Mouse (Mus musculus): ENCODE measurements around the gene Fndc9. TPM values are rescaled to one million over a fixed set of nuclear protein-coding genes. Genes with fewer than 3 reads are reported as not detected.

Gene Fndc9
- polyA plus RNA-seq, 1 experiment from 2014 or later, result not detected

DNA sequence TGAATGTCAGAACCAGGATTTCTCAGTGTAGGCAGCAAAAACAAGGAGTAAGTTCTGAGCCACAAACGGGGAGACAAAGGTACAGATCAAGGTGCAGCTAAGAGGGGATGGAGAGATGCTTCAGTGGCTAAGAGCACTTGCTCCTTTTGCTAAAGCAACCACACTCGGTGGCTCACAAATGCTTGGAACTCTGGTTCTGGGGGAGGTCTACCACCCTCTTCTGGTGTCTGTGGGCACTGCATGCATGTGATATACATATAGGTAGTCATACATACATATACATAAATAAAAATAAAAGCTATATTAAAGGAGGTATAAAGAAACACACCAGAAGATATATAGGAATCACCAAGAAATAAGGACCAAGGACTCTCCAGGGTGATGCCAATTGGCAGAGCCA is 11.8 kb upstream of the Fndc9 start:
- no peak overlapping the region for H3K9ac ChIP-seq (ENCODE audit: low read depth, low read length)
- H3K9me3 ChIP-seq (ENCODE audit: control insufficient read depth, low read length), result no peaks in the 10 kb centered on the region
- no peak overlapping the region for H3K27ac ChIP-seq (ENCODE audit: low read depth, low read length)
- 78% methylated on average over 2 of the region's 2 CpGs for WGBS
- no peak overlapping the region for H3K4me2 ChIP-seq (replicated peaks; ENCODE audit: low read depth, low read length)
- H3K4me1 ChIP-seq (ENCODE audit: control insufficient read depth, insufficient read depth, low read length), result no peaks in the 10 kb centered on the region
- no peaks in the 10 kb centered on the region for H3K27me3 ChIP-seq (ENCODE audit: control insufficient read depth, insufficient read depth, low read length)
- H3K36me3 ChIP-seq (ENCODE audit: control insufficient read depth, insufficient read depth, low read length), result no peaks in the 10 kb centered on the region
- no peak for ATAC-seq (ENCODE audit: low FRiP score, low TSS enrichment)
- H3K4me3 ChIP-seq (ENCODE audit: low read length), result no peak overlapping the region

DNA sequence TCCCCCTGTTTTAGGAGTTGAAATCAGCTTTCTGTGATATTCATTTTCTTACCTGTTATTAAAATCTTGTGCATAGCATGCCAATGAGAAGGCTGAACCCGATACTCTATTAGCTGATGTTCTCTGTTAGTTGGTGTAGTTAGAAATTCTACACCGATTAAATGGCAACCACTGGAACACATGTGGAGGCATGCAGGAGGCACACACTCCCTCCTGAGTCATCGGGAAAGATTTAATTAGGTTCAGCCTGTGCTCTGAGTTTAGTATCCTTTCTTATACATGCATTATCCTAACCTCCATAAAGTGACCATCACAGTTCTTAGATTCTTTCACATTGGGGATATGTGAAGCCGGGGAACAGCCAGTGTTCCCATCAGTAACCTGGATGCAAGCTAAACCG is 10.0 kb upstream of the Fndc9 start:
- Histone ChIP-seq H3K36me3 (ENCODE audit: control insufficient read depth, insufficient read depth, low read length) (no peaks in the 10 kb centered on the region), H3K27ac (ENCODE audit: low read depth, low read length) (no peak overlapping the region), H3K4me3 (ENCODE audit: low read length) (no peak overlapping the region), H3K9me3 (ENCODE audit: control insufficient read depth, low read length) (no peaks in the 10 kb centered on the region), H3K27me3 (ENCODE audit: control insufficient read depth, insufficient read depth, low read length) (no peaks in the 10 kb centered on the region), H3K9ac (ENCODE audit: low read depth, low read length) (no peak overlapping the region), H3K4me2 (replicated peaks; ENCODE audit: low read depth, low read length) (no peak overlapping the region), H3K4me1 (ENCODE audit: control insufficient read depth, insufficient read depth, low read length) (no peaks in the 10 kb centered on the region)
- no peak for ATAC-seq (ENCODE audit: low FRiP score, low TSS enrichment)
- 81% methylated on average over 5 of the region's 5 CpGs for WGBS

- no peaks in the 10 kb centered on the region for H3K36me3 ChIP-seq (ENCODE audit: control insufficient read depth, insufficient read depth, low read length)
- no peak overlapping the region for H3K9ac ChIP-seq (ENCODE audit: low read depth, low read length)
- no peaks in the 10 kb centered on the region for H3K27me3 ChIP-seq (ENCODE audit: control insufficient read depth, insufficient read depth, low read length)
- WGBS, result 76% methylated on average over 6 of the region's 6 CpGs
- no peaks in the 10 kb centered on the region for H3K4me1 ChIP-seq (ENCODE audit: control insufficient read depth, insufficient read depth, low read length)
- H3K27ac ChIP-seq (ENCODE audit: low read depth, low read length), result no peak overlapping the region
- no peaks in the 10 kb centered on the region for H3K9me3 ChIP-seq (ENCODE audit: control insufficient read depth, low read length)
- no peak overlapping the region for H3K4me2 ChIP-seq (replicated peaks; ENCODE audit: low read depth, low read length)
- no peak for ATAC-seq (ENCODE audit: low FRiP score, low TSS enrichment)
- H3K4me3 ChIP-seq (ENCODE audit: low read length), result no peak overlapping the region
These were observed 5.1 kb upstream of the Fndc9 start for GRCm38 (mm10) chr11:46230184-46230583.

GRCm38 (mm10) chr11:46232803-46233202 is 2.5 kb upstream of the Fndc9 start:
- Histone ChIP-seq H3K36me3 (ENCODE audit: control insufficient read depth, insufficient read depth, low read length) (no peaks in the 10 kb centered on the region), H3K4me1 (ENCODE audit: control insufficient read depth, insufficient read depth, low read length) (no peaks in the 10 kb centered on the region), H3K9me3 (ENCODE audit: control insufficient read depth, low read length) (no peaks in the 10 kb centered on the region), H3K9ac (ENCODE audit: low read depth, low read length) (no peak overlapping the region), H3K27me3 (ENCODE audit: control insufficient read depth, insufficient read depth, low read length) (no peaks in the 10 kb centered on the region), H3K4me2 (replicated peaks; ENCODE audit: low read depth, low read length) (no peak overlapping the region), H3K27ac (ENCODE audit: low read depth, low read length) (no peak overlapping the region), H3K4me3 (ENCODE audit: low read length) (no peak overlapping the region)
- 92% methylated on average over 4 of the region's 4 CpGs for WGBS
- ATAC-seq (ENCODE audit: low FRiP score, low TSS enrichment), result no peak

- 56% methylated on average over 4 of the region's 4 CpGs for WGBS
These were observed 1.4 kb upstream of the Fndc9 start for GRCm38 (mm10) chr11:46233966-46234365.

GRCm38 (mm10) chr11:46236976-46237375 is 1.6 kb downstream of the Fndc9 start:
- H3K27me3 ChIP-seq (ENCODE audit: control insufficient read depth, insufficient read depth, low read length), result no peaks in the 10 kb centered on the region
- no peak overlapping the region for H3K9ac ChIP-seq (ENCODE audit: low read depth, low read length)
- 40% methylated on average over 4 of the region's 4 CpGs for WGBS
- ATAC-seq (ENCODE audit: low FRiP score, low TSS enrichment), result no peak
- no peaks in the 10 kb centered on the region for H3K4me1 ChIP-seq (ENCODE audit: control insufficient read depth, insufficient read depth, low read length)
- no peaks in the 10 kb centered on the region for H3K9me3 ChIP-seq (ENCODE audit: control insufficient read depth, low read length)
- no peak overlapping the region for H3K4me2 ChIP-seq (replicated peaks; ENCODE audit: low read depth, low read length)
- no peaks in the 10 kb centered on the region; the same call in 1 of the 2 replicates for H3K36me3 ChIP-seq (ENCODE audit: control insufficient read depth, insufficient read depth, low read length)
- H3K27ac ChIP-seq (ENCODE audit: low read depth, low read length), result no peak overlapping the region
- no peak overlapping the region for H3K4me3 ChIP-seq (ENCODE audit: low read length)

More at GRCm38 (mm10) chr11:46233966-46234365, 1.4 kb upstream of the Fndc9 start:
- H3K36me3 ChIP-seq (ENCODE audit: control insufficient read depth, insufficient read depth, low read length), result no peaks in the 10 kb centered on the region; the same call in 1 of the 2 replicates
- no peak overlapping the region for H3K9ac ChIP-seq (ENCODE audit: low read depth, low read length)
- no peak overlapping the region for H3K27ac ChIP-seq (ENCODE audit: low read depth, low read length)
- no peak overlapping the region for H3K4me2 ChIP-seq (replicated peaks; ENCODE audit: low read depth, low read length)
- H3K4me1 ChIP-seq (ENCODE audit: control insufficient read depth, insufficient read depth, low read length), result no peaks in the 10 kb centered on the region
- no peak for ATAC-seq (ENCODE audit: low FRiP score, low TSS enrichment)
- no peaks in the 10 kb centered on the region for H3K27me3 ChIP-seq (ENCODE audit: control insufficient read depth, insufficient read depth, low read length)
- H3K4me3 ChIP-seq (ENCODE audit: low read length), result no peak overlapping the region
- H3K9me3 ChIP-seq (ENCODE audit: control insufficient read depth, low read length), result no peaks in the 10 kb centered on the region

GRCm38 (mm10) chr11:46241150-46241673 is 5.9 kb downstream of the Fndc9 start:
- H3K27ac ChIP-seq (ENCODE audit: low read depth, low read length), result no peak overlapping the region
- no peak for ATAC-seq (ENCODE audit: low FRiP score, low TSS enrichment)
- WGBS, result 96% methylated on average over 7 of the region's 7 CpGs

GRCm38 (mm10) chr11:46241985-46242384 is 6.7 kb downstream of the Fndc9 start:
- no peaks in the 10 kb centered on the region for H3K4me1 ChIP-seq (ENCODE audit: control insufficient read depth, insufficient read depth, low read length)
- H3K27me3 ChIP-seq (ENCODE audit: control insufficient read depth, insufficient read depth, low read length), result no peaks in the 10 kb centered on the region
- H3K4me3 ChIP-seq (ENCODE audit: low read length), result no peak overlapping the region
- H3K4me2 ChIP-seq (replicated peaks; ENCODE audit: low read depth, low read length), result no peak overlapping the region
- no peak for ATAC-seq (ENCODE audit: low FRiP score, low TSS enrichment)
- 91% methylated on average over 8 of the region's 8 CpGs for WGBS
- H3K27ac ChIP-seq (ENCODE audit: low read depth, low read length), result no peak overlapping the region
- H3K9ac ChIP-seq (ENCODE audit: low read depth, low read length), result no peak overlapping the region
- no peaks in the 10 kb centered on the region; the same call in 1 of the 2 replicates for H3K36me3 ChIP-seq (ENCODE audit: control insufficient read depth, insufficient read depth, low read length)
- no peaks in the 10 kb centered on the region for H3K9me3 ChIP-seq (ENCODE audit: control insufficient read depth, low read length)

More at GRCm38 (mm10) chr11:46241150-46241673, 5.9 kb downstream of the Fndc9 start:
- Histone ChIP-seq H3K36me3 (ENCODE audit: control insufficient read depth, insufficient read depth, low read length) (no peaks in the 10 kb centered on the region; the same call in 1 of the 2 replicates), H3K9ac (ENCODE audit: low read depth, low read length) (no peak overlapping the region), H3K9me3 (ENCODE audit: control insufficient read depth, low read length) (no peaks in the 10 kb centered on the region), H3K27me3 (ENCODE audit: control insufficient read depth, insufficient read depth, low read length) (no peaks in the 10 kb centered on the region), H3K4me2 (replicated peaks; ENCODE audit: low read depth, low read length) (no peak overlapping the region), H3K4me1 (ENCODE audit: control insufficient read depth, insufficient read depth, low read length) (no peaks in the 10 kb centered on the region), H3K4me3 (ENCODE audit: low read length) (no peak overlapping the region)

DNA sequence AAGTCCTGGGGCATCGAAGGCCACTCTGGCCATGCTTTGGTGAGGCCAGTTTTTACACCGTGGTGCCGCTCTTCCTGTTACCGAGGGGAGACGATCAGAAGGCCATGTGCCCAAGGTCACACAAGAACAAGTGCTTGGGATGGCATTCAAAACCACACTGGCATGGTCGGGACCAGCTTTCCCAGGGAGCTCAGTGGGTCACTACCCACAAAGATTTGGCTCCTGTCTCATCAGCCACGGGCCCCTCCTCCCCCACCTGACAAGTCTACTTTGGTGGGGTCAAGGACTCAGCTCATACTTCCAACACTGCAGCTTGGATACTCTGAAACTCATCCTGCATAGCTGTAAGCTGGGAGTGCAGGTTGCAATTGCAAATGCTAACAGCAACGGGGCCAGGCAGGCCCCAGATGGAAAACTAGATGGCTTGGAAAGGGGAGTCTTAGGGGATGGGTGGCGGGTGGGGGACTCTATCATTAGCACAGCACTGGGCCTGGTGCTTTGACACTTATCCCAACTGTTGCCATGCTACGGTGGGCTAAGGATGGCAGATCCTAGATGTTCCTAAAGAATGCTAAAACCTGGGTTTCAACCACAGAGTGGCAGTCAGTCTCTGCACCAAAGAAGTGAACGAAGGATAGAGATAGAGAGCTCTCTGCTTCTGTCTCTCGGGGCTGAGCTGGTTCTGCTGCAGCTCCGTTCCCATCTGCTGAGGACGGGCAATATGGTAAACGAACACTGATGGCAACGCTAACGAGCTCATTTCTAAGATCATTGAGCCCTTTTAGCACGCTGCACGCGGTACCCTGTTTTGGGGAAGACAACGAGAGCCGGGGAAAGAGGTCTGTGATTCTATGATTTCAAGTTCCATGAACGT is 9.6 kb downstream of the Fndc9 start:
- Histone ChIP-seq H3K27ac (ENCODE audit: low read depth, low read length) (no peak overlapping the region), H3K27me3 (ENCODE audit: control insufficient read depth, insufficient read depth, low read length) (no peaks in the 10 kb centered on the region), H3K4me2 (replicated peaks; ENCODE audit: low read depth, low read length) (no peak overlapping the region), H3K9ac (ENCODE audit: low read depth, low read length) (no peak overlapping the region), H3K36me3 (ENCODE audit: control insufficient read depth, insufficient read depth, low read length) (no peaks in the 10 kb centered on the region; the same call in 1 of the 2 replicates), H3K4me3 (ENCODE audit: low read length) (no peak overlapping the region), H3K4me1 (ENCODE audit: control insufficient read depth, insufficient read depth, low read length) (no peaks in the 10 kb centered on the region), H3K9me3 (ENCODE audit: control insufficient read depth, low read length) (no peaks in the 10 kb centered on the region)
- no peak for ATAC-seq (ENCODE audit: low FRiP score, low TSS enrichment)
- WGBS, result 92% methylated on average over 23 of the region's 23 CpGs

Data from kidney, embryonic 14.5 days (tissue).